Mouse (Mus musculus) central nervous system, embryonic 18 days (tissue): ENCODE data around the gene Lrch4. TPM values are rescaled to one million over a fixed set of nuclear protein-coding genes. Genes with fewer than 3 reads are reported as not detected.

ENCODE experiments used
- polyA plus RNA-seq: library from polyadenylated mRNA; depleted of rRNA; stranded (reverse); fragments of >200 nt; gene quantifications from 2 replicates; pipeline ENCODE4 v1.2.3, GENCODE M21; 2012; rRNA removed

Lrch4 gene
- polyA plus RNA-seq: 9.6 and 11.4 TPM in 2 replicates

DNA sequence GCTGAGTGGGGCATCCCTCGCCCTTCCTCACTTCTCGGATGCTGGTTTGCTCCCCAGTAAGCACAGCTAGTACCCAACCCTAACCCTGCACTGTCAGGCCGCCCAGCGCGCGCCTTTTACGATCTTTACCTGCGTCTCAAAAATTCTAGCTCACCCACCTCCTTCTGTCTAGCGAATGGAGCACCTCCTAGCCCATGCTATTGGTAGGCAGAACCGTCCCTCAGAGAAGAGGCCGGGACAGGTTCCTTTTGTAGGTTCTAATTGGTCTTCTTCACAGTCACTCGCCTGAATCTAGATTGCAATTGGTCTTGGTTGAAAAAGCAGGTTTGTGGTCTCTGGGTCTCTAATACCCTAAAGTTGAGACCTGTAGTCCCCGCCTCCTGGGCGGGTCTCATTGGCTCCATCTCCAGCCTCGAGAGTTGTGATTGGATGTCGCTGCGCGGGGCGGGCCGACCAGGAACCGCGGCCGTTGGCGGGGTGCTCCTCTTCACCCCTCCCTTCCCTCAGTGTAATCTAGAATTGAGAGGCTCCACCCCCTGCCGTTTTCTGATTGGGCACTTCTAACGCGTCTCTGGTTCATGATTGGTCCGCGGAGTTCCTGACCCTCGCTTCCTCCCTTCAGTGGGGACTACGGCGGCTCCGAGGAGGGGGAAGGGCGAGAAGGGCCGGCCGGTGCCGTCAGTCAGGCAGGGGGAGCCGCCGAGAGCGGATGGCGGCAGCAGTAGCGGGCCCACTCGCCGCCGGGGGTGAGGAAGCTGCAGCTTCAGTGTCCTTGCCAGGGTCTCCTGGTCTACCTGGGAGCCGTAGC is at the start of gene Lrch4, which contains the start of the genes Fbxo24 and Gm20605:
Gene Lrch4 (plus strand): TSS at position 624 of the 808 bp plus-strand sequence.
Gene Fbxo24 (minus strand): TSS at position 505 of the 808 bp plus-strand sequence.
Gene Gm20605 (plus strand): TSS at position 678 of the 808 bp plus-strand sequence.

DNA sequence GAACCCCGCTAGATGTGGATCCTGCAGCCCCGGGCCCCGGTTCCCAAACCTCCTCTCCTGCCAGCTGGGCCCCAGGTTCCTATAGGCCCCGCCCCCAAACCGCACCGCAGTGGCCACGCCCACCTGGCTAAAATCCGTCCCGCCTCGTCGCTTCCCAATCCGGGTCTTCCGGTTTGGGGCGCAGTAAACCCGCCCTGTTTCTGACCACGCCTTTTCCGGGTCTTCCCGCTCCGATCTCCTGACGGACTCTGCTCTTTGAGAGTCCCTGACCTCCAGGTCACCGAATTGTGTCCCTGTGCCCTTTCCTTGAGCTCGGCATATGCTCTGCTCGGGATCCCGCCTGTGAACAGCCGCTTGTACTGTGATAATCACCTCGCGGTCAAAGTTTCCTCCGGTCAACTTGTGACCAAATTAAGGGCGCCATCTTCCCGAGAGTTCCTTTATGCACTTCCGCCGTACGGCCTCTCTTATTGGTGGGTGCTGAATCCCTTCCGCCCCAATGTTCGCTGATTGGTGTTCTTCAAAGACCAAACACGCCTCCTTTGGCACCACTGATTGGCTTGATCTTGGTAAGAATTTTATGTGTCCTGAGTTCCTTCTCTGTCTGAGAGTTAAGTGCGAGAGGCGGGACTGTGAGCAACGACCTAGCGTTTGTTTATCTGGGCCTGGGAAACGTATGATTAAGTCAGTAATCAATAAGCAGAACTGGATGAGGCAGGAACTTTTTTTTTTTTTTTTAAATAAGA is 28.1 kb upstream of the Lrch4 start, which contains the start of gene Mospd3:
Gene Mospd3 (minus strand): TSS at position 440 of the 746 bp plus-strand sequence.

GRCm38 (mm10) chr5:137613550-137613949 is 15.4 kb upstream of the Lrch4 start, which contains the start of gene Pcolce:
Gene Pcolce, minus strand, starts transcription at chr5:137613784.

DNA sequence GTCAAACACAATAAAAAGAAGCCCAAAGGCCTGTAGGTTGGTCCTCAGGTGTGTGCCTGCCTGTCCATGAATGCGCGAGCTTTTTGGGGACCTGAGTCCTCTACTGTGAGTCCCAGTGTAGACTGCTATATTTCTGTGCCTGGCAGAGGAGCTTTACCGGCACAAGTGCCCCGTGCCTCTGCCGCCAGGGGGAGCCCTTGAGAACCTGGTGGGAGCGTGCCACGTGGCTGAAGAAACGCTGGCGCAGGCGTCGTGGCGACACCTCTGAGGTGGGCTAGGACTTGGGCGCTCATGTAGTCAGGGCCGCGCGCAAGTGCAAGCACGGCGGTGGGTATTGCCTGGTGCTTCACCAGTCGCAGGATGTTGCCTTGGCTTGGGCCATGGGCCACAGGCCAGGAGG is 12.1 kb downstream of the Lrch4 start, which contains the start of gene Sap25:
Gene Sap25 (plus strand): TSS at position 281 of the 400 bp plus-strand sequence.

GRCm38 (mm10) chr5:137645652-137646091 is 16.8 kb downstream of the Lrch4 start, which contains the start of gene Irs3:
Gene Irs3, minus strand, starts transcription at chr5:137645714.

DNA sequence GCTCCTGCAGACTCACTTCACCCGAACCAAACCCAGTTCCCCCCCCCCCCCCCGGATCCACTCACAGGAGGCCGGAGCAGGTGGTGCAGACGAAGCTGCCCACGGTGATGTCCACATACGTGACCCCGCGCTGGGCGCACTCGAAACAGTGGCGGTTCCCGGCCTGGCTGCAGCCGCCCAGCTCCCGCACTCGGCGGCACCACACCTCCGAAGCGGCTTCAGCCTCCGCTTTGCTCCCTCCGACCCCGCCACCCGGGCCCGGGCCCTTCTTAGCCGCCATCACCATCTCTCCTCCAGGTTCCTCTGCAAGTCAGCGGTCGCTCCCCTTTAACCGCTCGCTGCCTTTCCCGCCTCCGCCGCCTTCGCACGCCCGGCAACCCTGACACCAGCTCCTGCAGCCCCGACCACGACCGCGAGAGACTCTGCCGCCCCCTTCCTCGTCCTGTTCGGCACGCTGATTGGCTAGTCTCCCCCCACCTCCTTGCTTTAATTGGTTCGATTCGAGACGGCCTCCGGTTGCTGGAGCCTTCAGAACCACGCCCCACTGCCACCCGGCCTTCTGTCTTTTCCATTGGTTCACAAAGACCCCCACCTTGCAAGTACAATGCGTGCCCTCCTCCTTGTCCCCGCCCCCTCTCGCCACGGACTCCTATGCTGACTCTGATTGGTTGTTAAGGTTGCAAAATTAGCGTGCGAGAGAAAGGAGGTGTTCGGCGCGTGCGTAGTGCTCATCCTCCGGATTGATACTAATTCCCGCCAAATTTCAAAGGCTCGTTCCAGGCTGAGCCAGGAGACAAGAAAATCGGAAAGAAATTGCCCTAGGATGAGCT is 55.6 kb downstream of the Lrch4 start, which contains the start of gene Agfg2:
Gene Agfg2 (minus strand): TSS at position 433 of the 830 bp plus-strand sequence.

Other genes with a start within 250 kb of the Lrch4 start
- gene Zan, start 152.1 kb upstream of the Lrch4 start, polyA plus RNA-seq: 0.45 and 0.57 TPM in 2 replicates
- 70.9 and 72.2 TPM in 2 replicates for gene Pop7, start 126.6 kb upstream of the Lrch4 start, polyA plus RNA-seq
- gene Gigyf1, start 110.6 kb upstream of the Lrch4 start, polyA plus RNA-seq: 50.1 and 51.6 TPM in 2 replicates
- gene Epo, start 95.9 kb upstream of the Lrch4 start, polyA plus RNA-seq: not detected in 2 replicates
- 906 and 968 TPM in 2 replicates for gene Gnb2, start 95.6 kb upstream of the Lrch4 start, polyA plus RNA-seq
- gene Actl6b, start 75.6 kb upstream of the Lrch4 start, polyA plus RNA-seq: 310 and 353 TPM in 2 replicates
- 13.6 and 15.5 TPM in 2 replicates for gene Tfr2, start 59.3 kb upstream of the Lrch4 start, polyA plus RNA-seq
- 70.8 and 83.0 TPM in 2 replicates for gene Mospd3, start 28.1 kb upstream of the Lrch4 start, polyA plus RNA-seq
- 16.1 and 32.8 TPM in 2 replicates for gene Pcolce, start 15.3 kb upstream of the Lrch4 start, polyA plus RNA-seq
- gene Fbxo24, start 119 bp upstream of the Lrch4 start, polyA plus RNA-seq: 0.16 and 0.23 TPM in 2 replicates
- gene Gm20605, start 54 bp downstream of the Lrch4 start, polyA plus RNA-seq: 10.2 and 10.7 TPM in 2 replicates
- 17.5 and 20.8 TPM in 2 replicates for gene Sap25, start 12.2 kb downstream of the Lrch4 start, polyA plus RNA-seq
- gene Irs3, start 16.6 kb downstream of the Lrch4 start, polyA plus RNA-seq: 0.11 and 0.12 TPM in 2 replicates
- gene Agfg2, start 55.6 kb downstream of the Lrch4 start, polyA plus RNA-seq: 21.1 and 22.9 TPM in 2 replicates
- gene Nyap1, start 112.5 kb downstream of the Lrch4 start, polyA plus RNA-seq: 180 and 212 TPM in 2 replicates
- 68.3 and 79.4 TPM in 2 replicates for gene Tsc22d4, start 116.6 kb downstream of the Lrch4 start, polyA plus RNA-seq
- 46.6 and 55.4 TPM in 2 replicates for gene Ppp1r35, start 149.7 kb downstream of the Lrch4 start, polyA plus RNA-seq
- gene Mepce, start 158.5 kb downstream of the Lrch4 start, polyA plus RNA-seq: 30.1 and 30.3 TPM in 2 replicates
- gene Zcwpw1, start 158.7 kb downstream of the Lrch4 start, polyA plus RNA-seq: 9.8 and 11.7 TPM in 2 replicates
- 0.25 and 0.45 TPM in 2 replicates for gene Pilra, start 207.2 kb downstream of the Lrch4 start, polyA plus RNA-seq
- gene Pilrb1, start 229.0 kb downstream of the Lrch4 start, polyA plus RNA-seq: 0.04 TPM in 1 of 2 replicates, not detected in the other
- gene Pilrb2, start 242.7 kb downstream of the Lrch4 start, polyA plus RNA-seq: 0.05 TPM in 1 of 2 replicates, not detected in the other